Mouse (Mus musculus) heart, postnatal 10 days (tissue): Measurements from ENCODE around the gene Cdkn2aip. TPM values are rescaled to one million over a fixed set of nuclear protein-coding genes. Genes with fewer than 3 reads are reported as not detected.

Source experiments
- DNase-seq, 2 experiments: peaks; one replicate each; pipeline ENCODE4 v3.0.0; 2021
- intact Hi-C: fragments of 180-260 bp; cut with DNase I; formaldehyde crosslinking; loops from one replicate; pipeline ENCODE4 v1.15.1; 2025
- total RNA-seq, 2 experiments: library from RNA; stranded (reverse); gene quantifications; 2 replicates each; pipeline ENCODE4 v1.2.3; 2021

The Cdkn2aip gene
- total RNA-seq, 2 experiments from 2014 or later: 8.8 to 11.9 TPM

DNA sequence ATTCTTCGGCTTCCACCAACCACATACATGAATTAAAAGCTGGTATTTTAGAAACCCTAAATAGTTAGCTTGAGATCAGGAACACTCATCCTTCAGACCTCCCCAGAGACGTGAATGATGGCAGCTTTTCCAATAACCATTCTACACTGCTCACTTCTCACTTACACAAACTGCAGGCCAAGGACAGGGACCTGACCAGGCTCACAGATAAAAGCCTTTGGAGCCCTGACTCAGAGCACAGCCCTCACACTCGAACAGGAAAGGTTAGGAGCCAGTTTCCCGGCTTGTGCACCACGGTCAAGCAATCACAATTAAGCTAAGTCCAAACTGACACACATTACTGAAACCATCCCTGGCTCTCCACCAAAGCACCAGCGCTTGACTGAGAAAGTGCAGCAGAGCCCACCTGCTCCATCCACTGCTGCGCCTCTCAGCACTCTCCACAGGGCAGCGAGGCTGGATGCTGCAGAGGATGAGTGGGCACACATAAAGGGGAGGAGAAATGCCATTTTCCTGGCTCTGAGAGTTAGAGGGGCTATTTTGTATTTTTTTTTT lies 49.4 kb downstream of the Cdkn2aip start:
- DNase-seq: no peak
- intact Hi-C loops: no loop called here

DNA sequence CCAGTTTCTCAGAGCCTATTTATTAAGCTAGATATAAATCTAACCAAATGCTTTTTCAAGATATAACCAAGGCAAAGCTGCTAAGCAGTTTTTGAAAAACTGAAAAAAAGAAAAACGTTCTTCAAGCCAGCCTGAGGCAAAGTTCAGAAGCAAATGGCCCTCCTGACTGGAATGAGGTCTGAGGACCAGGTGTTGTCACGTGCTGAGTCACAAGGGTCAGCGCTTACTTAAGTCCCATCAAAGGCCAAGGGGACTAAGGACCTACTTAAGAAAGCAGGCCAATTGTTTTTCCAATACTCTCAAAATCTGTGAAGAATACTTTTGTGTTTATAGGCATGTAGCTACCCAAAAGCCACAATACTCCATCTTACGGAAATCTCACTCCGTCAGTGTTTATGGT lies 50.5 kb downstream of the Cdkn2aip start:
- DNase-seq: no peak
- intact Hi-C loops: no loop called here

DNA sequence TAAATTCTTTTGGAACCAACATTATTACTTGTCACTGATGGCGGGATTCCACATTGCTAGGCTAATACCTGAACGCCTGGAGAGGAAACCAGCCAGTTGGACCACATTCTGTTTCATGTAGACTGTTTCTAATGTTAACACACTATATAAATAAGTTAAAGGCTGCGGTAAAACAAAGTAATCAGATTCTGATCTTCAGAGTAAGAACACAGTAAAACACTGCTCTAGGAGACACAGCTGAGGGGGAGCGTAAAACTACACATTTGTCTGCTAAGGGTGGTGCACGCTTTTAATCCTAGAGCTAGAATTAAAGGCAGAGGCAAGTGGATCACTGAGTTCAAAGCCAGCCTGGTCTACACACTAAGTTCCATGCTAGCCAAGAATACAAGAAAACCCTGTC lies 51.0 kb downstream of the Cdkn2aip start:
- no peak for DNase-seq
- intact Hi-C loops: no loop called here

DNA sequence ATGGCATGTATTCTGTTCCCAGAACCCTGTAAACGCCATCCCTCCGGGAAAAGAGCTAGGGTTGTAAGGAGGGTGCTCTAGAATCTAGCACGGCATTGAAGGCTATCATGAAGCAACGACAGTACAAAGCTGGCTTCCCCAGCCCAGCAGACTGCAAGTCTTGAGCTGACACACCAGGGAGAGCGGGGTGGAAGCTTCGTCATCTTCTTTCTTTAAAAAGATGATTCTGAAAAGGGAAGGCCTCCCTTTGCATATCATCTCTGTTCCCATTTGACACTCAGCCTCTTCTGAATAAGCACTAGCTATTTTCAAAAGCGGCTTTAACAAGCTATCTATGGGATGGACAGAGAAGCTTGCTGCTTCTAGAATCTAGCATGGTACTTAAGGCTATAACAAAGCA lies 53.3 kb downstream of the Cdkn2aip start:
- DNase-seq: no peak

DNA sequence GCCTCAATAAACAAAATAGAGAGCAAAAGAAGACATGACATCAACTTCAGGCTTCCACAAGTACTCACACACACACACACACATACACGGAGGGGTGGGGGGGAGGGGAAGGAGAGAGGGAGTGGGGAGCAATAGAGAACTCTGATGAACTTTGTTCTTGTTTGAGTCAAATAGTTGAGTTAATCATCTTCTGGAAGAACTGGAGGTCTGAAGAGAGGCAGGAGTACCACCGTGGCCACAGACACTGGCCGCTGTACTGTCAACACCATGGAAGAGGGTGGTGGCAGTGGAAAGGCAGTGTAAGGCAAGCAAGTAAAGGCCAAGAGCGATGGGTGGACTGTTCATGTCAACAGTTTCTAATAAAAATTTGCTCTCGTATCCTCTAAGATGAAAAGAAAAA lies 54.3 kb downstream of the Cdkn2aip start:
- intact Hi-C loops: no loop called here
- DNase-seq: no peak

More for the DNA sequence above, 53.3 kb downstream of the Cdkn2aip start:
- intact Hi-C loops: no loop called here

Other genes starting within 250 kb of the Cdkn2aip start
- 10 to 100 TPM; 23.4 to 25.9 TPM for gene Trappc11, start 180.5 kb downstream of the Cdkn2aip start, total RNA-seq
- 10 to 100 TPM; 48.0 to 52.0 TPM for gene Rwdd4a, start 180.3 kb downstream of the Cdkn2aip start, total RNA-seq
- 10 to 100 TPM; 10.5 to 11.6 TPM for gene Ing2, start 38.4 kb downstream of the Cdkn2aip start, total RNA-seq
- gene Cldn24, start 108.2 kb upstream of the Cdkn2aip start, total RNA-seq: not detected
- gene Cldn22, start 110.5 kb upstream of the Cdkn2aip start, total RNA-seq: not detected